Mouse (Mus musculus): ENCODE data around the gene Zfp146. TPM values are rescaled to one million over a fixed set of nuclear protein-coding genes. Genes with fewer than 3 reads are reported as not detected.

Zfp146 gene
- polyA plus RNA-seq, 1 experiment from 2014 or later, result 9.5 TPM

Other genes starting within 250 kb of the Zfp146 start
- 10.3 and 10.9 TPM in 2 replicates for gene Zfp74, start 215.7 kb downstream of the Zfp146 start, polyA plus RNA-seq (2016; fragmentation: Nextera tagmentation; extraction: Ambion mirVana)
- 32.0 and 33.8 TPM in 2 replicates for gene Zfp568, start 185.8 kb downstream of the Zfp146 start, polyA plus RNA-seq (2016; fragmentation: Nextera tagmentation; extraction: Ambion mirVana)
- gene Zfp14, start 118.4 kb downstream of the Zfp146 start, polyA plus RNA-seq (2016; fragmentation: Nextera tagmentation; extraction: Ambion mirVana), result 2.7 and 3.2 TPM in 2 replicates
- 4.5 and 5.2 TPM in 2 replicates for gene Zfp82, start 96.8 kb downstream of the Zfp146 start, polyA plus RNA-seq (2016; fragmentation: Nextera tagmentation; extraction: Ambion mirVana)
- 0.34 and 1.0 TPM in 2 replicates for gene Gm26920, start 79.3 kb downstream of the Zfp146 start, polyA plus RNA-seq (2016; fragmentation: Nextera tagmentation; extraction: Ambion mirVana)
- gene Zfp566, start 79.2 kb downstream of the Zfp146 start, polyA plus RNA-seq (2016; fragmentation: Nextera tagmentation; extraction: Ambion mirVana), result 7.0 and 10.7 TPM in 2 replicates
- gene Zfp260, start 75.0 kb downstream of the Zfp146 start, polyA plus RNA-seq (2016; fragmentation: Nextera tagmentation; extraction: Ambion mirVana), result 79.8 and 91.7 TPM in 2 replicates
- 9.5 and 10.8 TPM in 2 replicates for gene Zfp382, start 47.8 kb downstream of the Zfp146 start, polyA plus RNA-seq (2016; fragmentation: Nextera tagmentation; extraction: Ambion mirVana)
- 163 and 277 TPM in 2 replicates for gene Cox7a1, start 14.4 kb upstream of the Zfp146 start, polyA plus RNA-seq (2016; fragmentation: Nextera tagmentation; extraction: Ambion mirVana)
- 76.6 and 84.1 TPM in 2 replicates for gene Capns1, start 29.1 kb upstream of the Zfp146 start, polyA plus RNA-seq (2016; fragmentation: Nextera tagmentation; extraction: Ambion mirVana)
- gene Polr2i, start 62.2 kb upstream of the Zfp146 start, polyA plus RNA-seq (2016; fragmentation: Nextera tagmentation; extraction: Ambion mirVana), result 122 and 127 TPM in 2 replicates
- 212 and 246 TPM in 2 replicates for gene Tbcb, start 62.5 kb upstream of the Zfp146 start, polyA plus RNA-seq (2016; fragmentation: Nextera tagmentation; extraction: Ambion mirVana)
- not detected in 2 replicates for gene Ovol3, start 66.0 kb upstream of the Zfp146 start, polyA plus RNA-seq (2016; fragmentation: Nextera tagmentation; extraction: Ambion mirVana)
- gene Thap8, start 110.3 kb upstream of the Zfp146 start, polyA plus RNA-seq (2016; fragmentation: Nextera tagmentation; extraction: Ambion mirVana), result 0.29 and 0.43 TPM in 2 replicates
- 11.4 and 13.9 TPM in 2 replicates for gene Wdr62, start 110.7 kb upstream of the Zfp146 start, polyA plus RNA-seq (2016; fragmentation: Nextera tagmentation; extraction: Ambion mirVana)
- gene Clip3, start 122.0 kb upstream of the Zfp146 start, polyA plus RNA-seq (2016; fragmentation: Nextera tagmentation; extraction: Ambion mirVana), result 10.4 and 18.4 TPM in 2 replicates
- gene Alkbh6, start 139.0 kb upstream of the Zfp146 start, polyA plus RNA-seq (2016; fragmentation: Nextera tagmentation; extraction: Ambion mirVana), result 68.2 and 71.8 TPM in 2 replicates
- 26.8 and 43.1 TPM in 2 replicates for gene Syne4, start 145.1 kb upstream of the Zfp146 start, polyA plus RNA-seq (2016; fragmentation: Nextera tagmentation; extraction: Ambion mirVana)
- 2.5 and 3.2 TPM in 2 replicates for gene E130208F15Rik, start 152.0 kb upstream of the Zfp146 start, polyA plus RNA-seq (2016; fragmentation: Nextera tagmentation; extraction: Ambion mirVana)
- 15.1 and 16.4 TPM in 2 replicates for gene Sdhaf1, start 154.1 kb upstream of the Zfp146 start, polyA plus RNA-seq (2016; fragmentation: Nextera tagmentation; extraction: Ambion mirVana)
- 1.3 and 2.0 TPM in 2 replicates for gene Lrfn3, start 193.0 kb upstream of the Zfp146 start, polyA plus RNA-seq (2016; fragmentation: Nextera tagmentation; extraction: Ambion mirVana)
- 2.2 and 9.0 TPM in 2 replicates for gene Tyrobp, start 244.0 kb upstream of the Zfp146 start, polyA plus RNA-seq (2016; fragmentation: Nextera tagmentation; extraction: Ambion mirVana)